Mouse (Mus musculus): ENCODE data around the gene Wscd1. TPM values are rescaled to one million over a fixed set of nuclear protein-coding genes. Genes with fewer than 3 reads are reported as not detected.
A peak's percentile ranks its signal among the peaks of the same experiment; 100 is the strongest.

The Wscd1 gene
- 94.6 and 109 TPM in 2 replicates for polyA plus RNA-seq (2016; fragmentation: Nextera tagmentation; extraction: Ambion mirVana)

- H3K36me3 ChIP-seq, result no peaks in the 10 kb centered on the region
- H3K27me3 ChIP-seq, result 0 out of 2 replicates have a peak, but pooled peaks cover 4% of the 10 kb centered on the region
- H3K4me3 ChIP-seq, result peak within 1 kb of the TSS; percentile 78
- ATAC-seq (ENCODE audit: low FRiP score, low read depth), result peak; percentile 8; the same call in 1 of the 2 replicates
- peaks cover 41% of the 10 kb centered on the region for H3K4me1 ChIP-seq
- 6% methylated on average over 5 of the region's 5 CpGs for WGBS
- peak within 1 kb of the TSS; percentile 95 for H3K9ac ChIP-seq (replicated peaks)
- H3K9me3 ChIP-seq, result no peaks in the 10 kb centered on the region
- H3K27ac ChIP-seq (replicated peaks), result peak within 1 kb of the TSS; percentile 85
- H3K4me2 ChIP-seq (replicated peaks), result peak within 1 kb of the TSS; percentile 82
Measured at GRCm38 (mm10) chr11:71749671-71750070, at the start of gene Wscd1. TSS of gene Wscd1 (plus strand) at chr11:71749920.

GRCm38 (mm10) chr11:71728066-71728465 lies 21.7 kb upstream of the Wscd1 start:
- no peaks in the 10 kb centered on the region for H3K9me3 ChIP-seq
- WGBS, result 79% methylated on average over 3 of the region's 3 CpGs
- no peak overlapping the region for H3K9ac ChIP-seq (replicated peaks)
- no peak overlapping the region for H3K4me2 ChIP-seq (replicated peaks)
- no peak overlapping the region for H3K27ac ChIP-seq (replicated peaks)
- 0 out of 2 replicates have a peak, but pooled peaks cover 5% of the 10 kb centered on the region for H3K4me1 ChIP-seq
- no peaks in the 10 kb centered on the region; the same call in 1 of the 2 replicates for H3K27me3 ChIP-seq
- no peak overlapping the region for H3K4me3 ChIP-seq
- no peaks in the 10 kb centered on the region for H3K36me3 ChIP-seq
- no peak for ATAC-seq (ENCODE audit: low FRiP score, low read depth)

GRCm38 (mm10) chr11:71729287-71729686 lies 20.4 kb upstream of the Wscd1 start:
- Histone ChIP-seq H3K27me3 (no peaks in the 10 kb centered on the region; the same call in 1 of the 2 replicates), H3K4me1 (0 out of 2 replicates have a peak, but pooled peaks cover 5% of the 10 kb centered on the region), H3K9ac (replicated peaks) (no peak overlapping the region), H3K4me3 (no peak overlapping the region), H3K4me2 (replicated peaks) (no peak overlapping the region), H3K36me3 (no peaks in the 10 kb centered on the region), H3K27ac (replicated peaks) (no peak overlapping the region), H3K9me3 (no peaks in the 10 kb centered on the region)
- 55% methylated on average over 3 of the region's 3 CpGs for WGBS
- no peak for ATAC-seq (ENCODE audit: low FRiP score, low read depth)

- Histone ChIP-seq H3K27ac (replicated peaks) (no peak overlapping the region), H3K4me2 (replicated peaks) (no peak overlapping the region), H3K27me3 (0 out of 2 replicates have a peak, but pooled peaks cover 3% of the 10 kb centered on the region), H3K4me1 (peaks cover 17% of the 10 kb centered on the region; the same call in 1 of the 2 replicates), H3K36me3 (no peaks in the 10 kb centered on the region), H3K9ac (replicated peaks) (no peak overlapping the region), H3K9me3 (no peaks in the 10 kb centered on the region), H3K4me3 (no peak overlapping the region)
- ATAC-seq (ENCODE audit: low FRiP score, low read depth), result no peak
- WGBS, result 71% methylated on average over 4 of the region's 4 CpGs
Measured at GRCm38 (mm10) chr11:71733771-71734170, 15.9 kb upstream of the Wscd1 start.

GRCm38 (mm10) chr11:71737106-71737505 lies 12.6 kb upstream of the Wscd1 start:
- Histone ChIP-seq H3K36me3 (no peaks in the 10 kb centered on the region), H3K9me3 (no peaks in the 10 kb centered on the region), H3K9ac (replicated peaks) (no peak overlapping the region), H3K27ac (replicated peaks) (no peak overlapping the region), H3K27me3 (peaks cover 7% of the 10 kb centered on the region; the same call in 1 of the 2 replicates), H3K4me3 (no peak overlapping the region), H3K4me2 (replicated peaks) (no peak overlapping the region), H3K4me1 (peaks cover 12% of the 10 kb centered on the region; the same call in 1 of the 2 replicates)
- WGBS, result 31% methylated on average over 5 of the region's 5 CpGs
- no peak; the same call in 1 of the 2 replicates for ATAC-seq (ENCODE audit: low FRiP score, low read depth)

- 46% methylated on average over 2 of the region's 2 CpGs for WGBS
Measured at GRCm38 (mm10) chr11:71738501-71739045, 11.1 kb upstream of the Wscd1 start.

GRCm38 (mm10) chr11:71745875-71746274 lies 3.8 kb upstream of the Wscd1 start:
- whole genome bisulfite sequencing, result 94% methylated on average over 3 of the region's 3 CpGs
- H3K27me3 ChIP-seq, result 0 out of 2 replicates have a peak, but pooled peaks cover 4% of the 10 kb centered on the region
- no peaks in the 10 kb centered on the region for H3K36me3 ChIP-seq
- no peak overlapping the region for H3K4me2 ChIP-seq (replicated peaks)
- H3K27ac ChIP-seq (replicated peaks), result no peak overlapping the region
- H3K9me3 ChIP-seq, result no peaks in the 10 kb centered on the region
- H3K9ac ChIP-seq (replicated peaks), result no peak overlapping the region
- H3K4me3 ChIP-seq, result no peak overlapping the region
- no peak for ATAC-seq (ENCODE audit: low FRiP score, low read depth)
- H3K4me1 ChIP-seq, result peaks cover 12% of the 10 kb centered on the region

More at GRCm38 (mm10) chr11:71738501-71739045, 11.1 kb upstream of the Wscd1 start:
- Histone ChIP-seq H3K9ac (replicated peaks) (no peak overlapping the region), H3K4me2 (replicated peaks) (no peak overlapping the region), H3K36me3 (no peaks in the 10 kb centered on the region), H3K4me3 (no peak overlapping the region), H3K27ac (replicated peaks) (no peak overlapping the region), H3K27me3 (peaks cover 7% of the 10 kb centered on the region; the same call in 1 of the 2 replicates), H3K9me3 (no peaks in the 10 kb centered on the region), H3K4me1 (peaks cover 12% of the 10 kb centered on the region; the same call in 1 of the 2 replicates)
- ATAC-seq (ENCODE audit: low FRiP score, low read depth), result no peak

GRCm38 (mm10) chr11:71747719-71748118 lies 2.0 kb upstream of the Wscd1 start:
- no peak overlapping the region for H3K4me3 ChIP-seq
- peaks cover 23% of the 10 kb centered on the region for H3K4me1 ChIP-seq
- 65% methylated on average over 7 of the region's 7 CpGs for WGBS
- no peaks in the 10 kb centered on the region for H3K36me3 ChIP-seq
- no peak overlapping the region for H3K4me2 ChIP-seq (replicated peaks)
- H3K27me3 ChIP-seq, result 0 out of 2 replicates have a peak, but pooled peaks cover 4% of the 10 kb centered on the region
- ATAC-seq (ENCODE audit: low FRiP score, low read depth), result no peak
- no peak overlapping the region for H3K27ac ChIP-seq (replicated peaks)
- H3K9me3 ChIP-seq, result no peaks in the 10 kb centered on the region
- no peak overlapping the region for H3K9ac ChIP-seq (replicated peaks)

- peaks cover 51% of the 10 kb centered on the region for H3K4me1 ChIP-seq
- H3K4me3 ChIP-seq, result peak overlapping the region; percentile 78
- ATAC-seq (ENCODE audit: low FRiP score, low read depth), result peak; percentile 92
- H3K4me2 ChIP-seq (replicated peaks), result peak overlapping the region; percentile 82
- peak overlapping the region; percentile 95 for H3K9ac ChIP-seq (replicated peaks)
- H3K27ac ChIP-seq (replicated peaks), result peak overlapping the region; percentile 85
- no peaks in the 10 kb centered on the region for H3K9me3 ChIP-seq
- 0 out of 2 replicates have a peak, but pooled peaks cover 4% of the 10 kb centered on the region for H3K27me3 ChIP-seq
- 1% methylated on average over 58 of the region's 60 CpGs for WGBS
- no peaks in the 10 kb centered on the region for H3K36me3 ChIP-seq
Measured at GRCm38 (mm10) chr11:71750534-71751173, 934 bp downstream of the Wscd1 start.

- peaks cover 56% of the 10 kb centered on the region for H3K4me1 ChIP-seq
- peak overlapping the region; percentile 78 for H3K4me3 ChIP-seq
- H3K27ac ChIP-seq (replicated peaks), result peak overlapping the region; percentile 85
- H3K4me2 ChIP-seq (replicated peaks), result peak overlapping the region; percentile 82
- peak overlapping the region; percentile 95 for H3K9ac ChIP-seq (replicated peaks)
- H3K36me3 ChIP-seq, result no peaks in the 10 kb centered on the region
- H3K27me3 ChIP-seq, result 0 out of 2 replicates have a peak, but pooled peaks cover 4% of the 10 kb centered on the region
- peak; percentile 51; the same call in 1 of the 2 replicates for ATAC-seq (ENCODE audit: low FRiP score, low read depth)
- H3K9me3 ChIP-seq, result no peaks in the 10 kb centered on the region
- WGBS, result 1% methylated on average over 41 of the region's 41 CpGs
Measured at GRCm38 (mm10) chr11:71751174-71751611, 1.5 kb downstream of the Wscd1 start.

- 0 out of 2 replicates have a peak, but pooled peaks cover 4% of the 10 kb centered on the region for H3K27me3 ChIP-seq
- peak overlapping the region; percentile 85; the same call in 1 of the 2 replicates for H3K27ac ChIP-seq (replicated peaks)
- ATAC-seq (ENCODE audit: low FRiP score, low read depth), result no peak
- H3K9me3 ChIP-seq, result no peaks in the 10 kb centered on the region
- H3K4me1 ChIP-seq, result peaks cover 61% of the 10 kb centered on the region
- H3K36me3 ChIP-seq, result no peaks in the 10 kb centered on the region
- 15% methylated on average over 12 of the region's 12 CpGs for WGBS
- peak overlapping the region; percentile 78 for H3K4me3 ChIP-seq
- H3K9ac ChIP-seq (replicated peaks), result peak overlapping the region; percentile 95
- H3K4me2 ChIP-seq (replicated peaks), result peak overlapping the region; percentile 82
Measured at GRCm38 (mm10) chr11:71751689-71752088, 2.0 kb downstream of the Wscd1 start.

- Histone ChIP-seq H3K4me1 (peaks cover 70% of the 10 kb centered on the region), H3K4me3 (peak overlapping the region; percentile 78), H3K9ac (replicated peaks) (peak overlapping the region; percentile 95), H3K27me3 (0 out of 2 replicates have a peak, but pooled peaks cover 4% of the 10 kb centered on the region), H3K4me2 (replicated peaks) (peak overlapping the region; percentile 82), H3K9me3 (no peaks in the 10 kb centered on the region), H3K27ac (replicated peaks) (no peak overlapping the region), H3K36me3 (no peaks in the 10 kb centered on the region)
- 55% methylated on average over 3 of the region's 3 CpGs for WGBS
- ATAC-seq (ENCODE audit: low FRiP score, low read depth), result no peak
Measured at GRCm38 (mm10) chr11:71752626-71753025, 2.9 kb downstream of the Wscd1 start.
